Mouse (Mus musculus) cortical plate, adult 2 months (tissue): Measurements from ENCODE around the gene Rccd1.

ENCODE experiments used
- CTCF ChIP-seq: fragments of 200-500 bp; IDR thresholded peaks from 2 replicates; pipeline ENCODE4 v1.5.1; 2011; ENCODE audit warnings: mild to moderate bottlenecking, control low read depth, low read length; ENCODE audit not compliant: insufficient read depth; ENCODE audit errors: extremely low read depth
- POLR2A ChIP-seq: fragments of 200-500 bp; IDR thresholded peaks from 2 replicates; pipeline ENCODE4 v1.6.1; 2011; ENCODE audit warnings: mild to moderate bottlenecking, low read length, control low read depth; ENCODE audit not compliant: insufficient read depth; ENCODE audit errors: extremely low read depth

DNA sequence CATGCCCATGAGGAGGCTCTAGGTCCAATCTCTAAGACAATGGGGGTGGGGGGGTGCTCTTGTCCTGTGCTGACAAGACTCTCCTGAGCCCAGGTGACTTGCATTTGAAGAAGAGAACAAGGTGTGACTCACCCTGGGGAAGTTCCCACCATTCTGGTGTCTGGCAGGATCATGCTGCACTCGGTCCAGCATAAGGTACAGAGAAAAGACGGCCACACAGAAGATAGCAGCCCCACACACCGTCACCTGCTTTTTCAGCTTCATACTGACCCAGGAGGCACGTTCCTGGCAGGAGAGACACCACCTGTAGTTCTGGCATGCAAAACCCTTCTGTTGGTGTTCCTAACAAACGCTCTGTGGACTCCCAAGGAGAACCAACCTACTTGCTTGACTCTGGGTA is 45.2 kb upstream of the Rccd1 start:
- TF ChIP-seq CTCF: no peak
- TF ChIP-seq POLR2A: no peak
